Mouse (Mus musculus): ENCODE measurements around the gene Gpr176. TPM values are rescaled to one million over a fixed set of nuclear protein-coding genes. Genes with fewer than 3 reads are reported as not detected.
"Not testable (repeated sequence)": the region's sequence is repeated elsewhere in the genome, so short reads cannot be mapped to it uniquely, and the experiment has no call there.

Gene Gpr176
- polyA plus RNA-seq, 1 experiment from 2014 or later: 0.34 TPM

GRCm38 (mm10) chr2:118297966-118298365, 75.3 kb downstream of the Gpr176 start:
- Histone ChIP-seq H3K9me3 (no peaks in the 10 kb centered on the region), H3K9ac (no peak overlapping the region), H3K4me1 (no peaks in the 10 kb centered on the region), H3K4me2 (no peak overlapping the region), H3K27ac (no peak overlapping the region), H3K4me3 (no peak overlapping the region), H3K27me3 (no peaks in the 10 kb centered on the region), H3K36me3 (no peaks in the 10 kb centered on the region)
- no peak for ATAC-seq (ENCODE audit: insufficient number of reproducible peaks, insufficient read depth, low FRiP score, low TSS enrichment, low read depth)
- WGBS: 65% methylated on average over 2 of the region's 2 CpGs

GRCm38 (mm10) chr2:118295505-118295904, 77.7 kb downstream of the Gpr176 start:
- Histone ChIP-seq H3K36me3 (no peaks in the 10 kb centered on the region), H3K27ac (no peak overlapping the region), H3K9ac (no peak overlapping the region), H3K9me3 (no peaks in the 10 kb centered on the region), H3K4me3 (no peak overlapping the region), H3K27me3 (no peaks in the 10 kb centered on the region), H3K4me2 (no peak overlapping the region), H3K4me1 (no peaks in the 10 kb centered on the region)
- ATAC-seq (ENCODE audit: insufficient number of reproducible peaks, insufficient read depth, low FRiP score, low TSS enrichment, low read depth): no peak
- 41% methylated on average over 7 of the region's 7 CpGs for WGBS

- Histone ChIP-seq H3K27ac (no peak overlapping the region), H3K4me1 (no peaks in the 10 kb centered on the region), H3K9me3 (no peaks in the 10 kb centered on the region), H3K36me3 (no peaks in the 10 kb centered on the region), H3K4me3 (no peak overlapping the region), H3K9ac (no peak overlapping the region), H3K4me2 (no peak overlapping the region), H3K27me3 (no peaks in the 10 kb centered on the region)
- WGBS: 86% methylated on average over 5 of the region's 5 CpGs
- ATAC-seq (ENCODE audit: insufficient number of reproducible peaks, insufficient read depth, low FRiP score, low TSS enrichment, low read depth): no peak
Measured at GRCm38 (mm10) chr2:118293583-118293982, 79.6 kb downstream of the Gpr176 start.

GRCm38 (mm10) chr2:118289066-118289460, 84.2 kb downstream of the Gpr176 start:
- H3K4me3 ChIP-seq; H3K4me1 ChIP-seq; H3K27me3 ChIP-seq; H3K9me3 ChIP-seq; H3K36me3 ChIP-seq; H3K27ac ChIP-seq; H3K9ac ChIP-seq; H3K4me2 ChIP-seq; ATAC-seq (ENCODE audit: insufficient number of reproducible peaks, insufficient read depth, low FRiP score, low TSS enrichment, low read depth): not testable (repeated sequence)
- WGBS: 82% methylated on average over 7 of the region's 7 CpGs

GRCm38 (mm10) chr2:118288326-118289065, 84.7 kb downstream of the Gpr176 start:
- Histone ChIP-seq H3K4me2 (no peak overlapping the region), H3K36me3 (no peaks in the 10 kb centered on the region), H3K9ac (no peak overlapping the region), H3K27ac (no peak overlapping the region), H3K4me1 (no peaks in the 10 kb centered on the region), H3K9me3 (no peaks in the 10 kb centered on the region), H3K27me3 (no peaks in the 10 kb centered on the region), H3K4me3 (no peak overlapping the region)
- ATAC-seq (ENCODE audit: insufficient number of reproducible peaks, insufficient read depth, low FRiP score, low TSS enrichment, low read depth): no peak
- WGBS: 81% methylated on average over 9 of the region's 9 CpGs

- ATAC-seq (ENCODE audit: insufficient number of reproducible peaks, insufficient read depth, low FRiP score, low TSS enrichment, low read depth): no peak
- H3K9ac ChIP-seq: no peak overlapping the region
- 82% methylated on average over 4 of the region's 4 CpGs for WGBS
Measured at GRCm38 (mm10) chr2:118287678-118288077, 85.5 kb downstream of the Gpr176 start.

GRCm38 (mm10) chr2:118282467-118282866, 90.8 kb downstream of the Gpr176 start:
- no peaks in the 10 kb centered on the region for H3K9me3 ChIP-seq
- no peak overlapping the region for H3K4me2 ChIP-seq
- WGBS: 80% methylated on average over 3 of the region's 3 CpGs
- no peaks in the 10 kb centered on the region for H3K36me3 ChIP-seq
- H3K4me3 ChIP-seq: no peak overlapping the region
- no peaks in the 10 kb centered on the region for H3K4me1 ChIP-seq
- H3K9ac ChIP-seq: no peak overlapping the region
- no peak for ATAC-seq (ENCODE audit: insufficient number of reproducible peaks, insufficient read depth, low FRiP score, low TSS enrichment, low read depth)
- H3K27me3 ChIP-seq: no peaks in the 10 kb centered on the region
- H3K27ac ChIP-seq: no peak overlapping the region

More at GRCm38 (mm10) chr2:118287678-118288077, 85.5 kb downstream of the Gpr176 start:
- no peak overlapping the region for H3K4me3 ChIP-seq
- no peak overlapping the region for H3K4me2 ChIP-seq
- no peak overlapping the region for H3K27ac ChIP-seq
- H3K4me1 ChIP-seq: no peaks in the 10 kb centered on the region
- H3K27me3 ChIP-seq: no peaks in the 10 kb centered on the region
- H3K36me3 ChIP-seq: no peaks in the 10 kb centered on the region
- no peaks in the 10 kb centered on the region for H3K9me3 ChIP-seq

GRCm38 (mm10) chr2:118278249-118278648, 95.0 kb downstream of the Gpr176 start:
- Histone ChIP-seq H3K27me3 (no peaks in the 10 kb centered on the region), H3K27ac (no peak overlapping the region), H3K4me2 (no peak overlapping the region), H3K36me3 (no peaks in the 10 kb centered on the region), H3K9ac (no peak overlapping the region), H3K4me1 (no peaks in the 10 kb centered on the region), H3K9me3 (no peaks in the 10 kb centered on the region), H3K4me3 (no peak overlapping the region)
- no peak for ATAC-seq (ENCODE audit: insufficient number of reproducible peaks, insufficient read depth, low FRiP score, low TSS enrichment, low read depth)
- WGBS: 86% methylated on average over 8 of the region's 8 CpGs

GRCm38 (mm10) chr2:118271606-118272005, 101.6 kb downstream of the Gpr176 start:
- Histone ChIP-seq H3K9me3 (no peaks in the 10 kb centered on the region), H3K4me1 (no peaks in the 10 kb centered on the region), H3K9ac (no peak overlapping the region), H3K4me3 (no peak overlapping the region), H3K27ac (no peak overlapping the region), H3K27me3 (no peaks in the 10 kb centered on the region), H3K4me2 (no peak overlapping the region), H3K36me3 (no peaks in the 10 kb centered on the region)
- no peak for ATAC-seq (ENCODE audit: insufficient number of reproducible peaks, insufficient read depth, low FRiP score, low TSS enrichment, low read depth)
- WGBS: 87% methylated on average over 10 of the region's 10 CpGs

GRCm38 (mm10) chr2:118270213-118270612, 103.0 kb downstream of the Gpr176 start:
- Histone ChIP-seq H3K27ac (no peak overlapping the region), H3K36me3 (no peaks in the 10 kb centered on the region), H3K9ac (no peak overlapping the region), H3K4me3 (no peak overlapping the region), H3K4me2 (no peak overlapping the region), H3K9me3 (no peaks in the 10 kb centered on the region), H3K4me1 (no peaks in the 10 kb centered on the region), H3K27me3 (no peaks in the 10 kb centered on the region)
- ATAC-seq (ENCODE audit: insufficient number of reproducible peaks, insufficient read depth, low FRiP score, low TSS enrichment, low read depth): no peak
- WGBS: 83% methylated on average over 14 of the region's 14 CpGs

- H3K27ac ChIP-seq: no peak overlapping the region
- H3K4me3 ChIP-seq: no peak overlapping the region
- no peaks in the 10 kb centered on the region for H3K9me3 ChIP-seq
- WGBS: 34% methylated on average over 2 of the region's 2 CpGs
- ATAC-seq (ENCODE audit: insufficient number of reproducible peaks, insufficient read depth, low FRiP score, low TSS enrichment, low read depth): no peak
- 0 out of 2 replicates have a peak, but pooled peaks cover 4% of the 10 kb centered on the region for H3K4me1 ChIP-seq
- H3K27me3 ChIP-seq: no peaks in the 10 kb centered on the region; the same call in 1 of the 2 replicates
- H3K9ac ChIP-seq: no peak overlapping the region
- no peaks in the 10 kb centered on the region for H3K36me3 ChIP-seq
- no peak overlapping the region for H3K4me2 ChIP-seq
Measured at GRCm38 (mm10) chr2:118263914-118264201, 109.4 kb downstream of the Gpr176 start.

GRCm38 (mm10) chr2:118263151-118263913, 109.9 kb downstream of the Gpr176 start:
- no peak overlapping the region for H3K4me2 ChIP-seq

More at GRCm38 (mm10) chr2:118263151-118263913, 109.9 kb downstream of the Gpr176 start:
- no peaks in the 10 kb centered on the region; the same call in 1 of the 2 replicates for H3K27me3 ChIP-seq
- H3K27ac ChIP-seq: no peak overlapping the region
- H3K4me1 ChIP-seq: 0 out of 2 replicates have a peak, but pooled peaks cover 4% of the 10 kb centered on the region
- H3K4me3 ChIP-seq: no peak overlapping the region
- ATAC-seq (ENCODE audit: insufficient number of reproducible peaks, insufficient read depth, low FRiP score, low TSS enrichment, low read depth): no peak
- no peaks in the 10 kb centered on the region for H3K36me3 ChIP-seq
- 0 out of 2 replicates have a peak overlapping the region, but pooled peaks have one; percentile 23 for H3K9ac ChIP-seq
- no peaks in the 10 kb centered on the region for H3K9me3 ChIP-seq
- WGBS: 18% methylated on average over 8 of the region's 8 CpGs
